Mouse (Mus musculus): ENCODE data around the gene Rasl12.
A peak's percentile ranks its signal among the peaks of the same experiment; 100 is the strongest.

Rasl12 gene

DNA sequence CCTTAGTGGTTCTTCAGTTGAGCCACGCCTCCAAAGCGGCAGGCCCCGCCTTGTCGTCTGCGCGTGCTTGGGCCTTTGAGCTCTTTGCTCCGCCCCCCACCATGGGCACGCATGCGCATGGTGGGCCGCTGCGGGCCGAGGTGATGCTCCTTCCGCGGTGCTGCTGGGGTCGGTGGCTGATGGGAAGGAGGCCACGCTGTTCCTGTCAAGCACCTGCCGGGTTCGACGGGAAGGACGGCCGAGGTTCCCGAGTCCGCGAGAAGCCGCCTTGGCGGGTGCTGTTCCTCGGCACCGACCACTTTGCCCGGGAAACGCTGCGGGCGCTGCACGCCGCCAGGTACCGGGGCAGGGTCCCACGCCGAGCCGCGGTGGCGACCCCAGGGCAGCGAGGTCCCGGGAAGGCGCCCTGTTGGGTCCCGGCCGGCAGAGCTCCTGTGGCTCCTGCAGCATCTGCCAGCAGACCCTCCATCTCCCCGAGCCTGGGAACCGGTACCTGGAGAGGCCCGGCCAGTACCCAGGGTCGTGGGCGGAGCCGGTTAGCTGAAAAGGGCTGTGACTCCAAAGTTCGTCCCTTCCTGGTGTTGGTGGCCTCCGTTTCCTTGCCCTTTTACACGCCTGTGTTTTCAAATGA, 37.5 kb downstream of the Rasl12 start, which contains the start of gene Mtfmt:
Gene Mtfmt (plus strand): TSS at position 112 of the 631 bp plus-strand sequence.
- DNase-seq (ENCODE audit: low read depth, low spot score): peak; percentile 96

- no peak for DNase-seq (ENCODE audit: low read depth, low spot score)
Measured at GRCm38 (mm10) chr9:65444692-65445091, 46.4 kb downstream of the Rasl12 start.

DNA sequence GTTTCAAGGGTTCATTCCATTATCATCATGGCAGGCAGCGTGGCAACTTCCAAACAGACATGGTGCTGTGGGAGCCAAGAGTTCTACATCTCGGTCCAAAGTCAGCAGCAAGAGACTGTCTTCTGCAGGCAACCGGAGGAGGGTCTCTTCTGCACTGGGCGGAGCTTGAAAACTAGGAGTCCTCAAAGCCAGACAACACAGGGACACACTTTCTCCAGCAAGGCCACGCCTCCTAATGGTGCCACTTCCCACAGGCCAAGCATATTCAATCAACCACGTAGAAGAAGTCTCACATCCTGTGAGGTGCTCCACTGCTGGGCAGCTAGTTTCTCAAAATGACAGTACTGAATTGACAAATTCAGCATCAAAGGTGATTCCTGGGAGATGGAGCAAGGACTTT, 49.6 kb downstream of the Rasl12 start:
- no peak for DNase-seq (ENCODE audit: low read depth, low spot score)

GRCm38 (mm10) chr9:65458975-65459374, 60.7 kb downstream of the Rasl12 start:
- no peak for DNase-seq (ENCODE audit: low read depth, low spot score)

DNA sequence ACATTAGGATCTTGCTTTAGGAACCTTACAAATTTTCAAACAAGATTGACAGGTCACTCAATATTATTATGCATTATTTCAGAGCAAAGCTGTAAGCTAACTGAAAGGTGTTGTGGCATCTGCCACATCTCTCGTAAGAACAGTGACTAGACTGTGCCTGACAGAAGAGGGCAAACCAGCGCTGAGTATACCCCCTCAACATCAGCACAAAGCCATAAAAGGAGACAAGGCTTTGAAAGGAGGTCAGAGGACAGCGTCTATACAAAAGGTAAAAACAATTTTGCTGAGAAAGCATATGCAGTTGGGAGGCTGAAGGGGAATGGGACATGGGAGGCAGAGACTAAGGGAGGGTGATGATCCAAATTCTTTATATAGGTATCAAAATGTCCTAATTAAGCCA, 61.9 kb downstream of the Rasl12 start:
- no peak for DNase-seq (ENCODE audit: low read depth, low spot score)

DNA sequence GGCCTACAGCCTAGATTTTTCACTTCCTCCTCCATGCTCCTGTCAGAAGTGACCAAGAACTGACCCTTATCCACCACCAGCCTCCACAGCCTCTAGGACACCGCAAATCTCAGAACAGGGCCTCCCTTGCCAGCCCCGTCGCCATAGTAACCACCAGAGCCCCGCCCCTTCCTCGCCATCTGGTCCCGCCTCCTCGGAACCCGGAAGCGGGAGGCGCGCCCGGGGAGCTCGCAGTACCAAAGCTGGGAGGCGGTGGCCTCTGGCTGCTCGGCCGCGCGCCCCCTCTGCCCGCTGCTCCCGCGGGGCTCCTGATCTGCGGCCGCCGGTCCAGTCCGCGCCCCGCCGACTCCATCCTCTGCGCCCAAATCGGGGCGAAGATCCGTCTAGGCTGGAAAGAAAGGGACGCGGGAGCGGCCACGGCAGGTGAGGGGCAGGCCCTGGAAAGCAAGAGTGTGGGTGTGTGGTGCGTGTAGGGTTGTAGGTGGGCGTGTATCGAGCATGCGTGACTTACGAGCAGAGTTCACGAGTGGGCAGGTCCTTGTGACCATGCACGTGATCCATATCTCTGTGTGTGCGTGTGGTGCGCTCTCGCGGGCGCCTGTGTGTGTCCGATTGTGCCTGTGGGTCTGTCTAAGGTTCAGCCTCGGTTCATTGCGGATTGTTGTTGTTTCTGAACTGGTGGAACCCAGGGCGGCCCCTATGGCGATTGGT, 62.6 kb downstream of the Rasl12 start, which contains the start of gene Spg21:
Gene Spg21 (plus strand): TSS at position 216 of the 711 bp plus-strand sequence.
- DNase-seq (ENCODE audit: low read depth, low spot score): peak; percentile 96

GRCm38 (mm10) chr9:65462544-65462943, 64.2 kb downstream of the Rasl12 start:
- no peak for DNase-seq (ENCODE audit: low read depth, low spot score)

DNA sequence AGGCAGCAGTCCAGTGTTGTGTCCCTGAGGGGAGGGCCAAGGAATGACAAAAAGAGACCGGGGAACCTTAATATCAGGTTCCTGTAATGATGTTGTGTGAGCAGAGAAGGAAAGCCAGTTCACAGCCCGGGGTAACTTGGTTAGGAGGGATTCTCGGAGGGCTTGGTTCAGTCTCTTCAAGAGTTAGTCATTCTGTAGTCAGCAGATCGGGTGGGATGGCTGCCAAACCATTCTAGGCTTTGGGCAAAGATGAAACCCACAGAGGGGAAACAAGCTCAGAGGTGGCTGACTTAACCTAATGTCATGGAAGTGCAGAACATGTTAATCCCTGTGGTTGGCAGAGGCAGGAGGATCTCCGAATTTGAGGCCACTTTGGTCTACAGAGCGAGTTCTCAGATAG, 65.9 kb downstream of the Rasl12 start:
- no peak for DNase-seq (ENCODE audit: low read depth, low spot score)

Data from mesoderm, embryonic 11.5 days (tissue).